Mouse (Mus musculus) embryonic facial prominence, embryonic 11.5 days (tissue): ENCODE data around the gene Cyp3a13. TPM values are rescaled to one million over a fixed set of nuclear protein-coding genes. Genes with fewer than 3 reads are reported as not detected.
A peak's percentile ranks its signal among the peaks of the same experiment; 100 is the strongest.

Experiments used
- ATAC-seq: fragments of 200-750 bp; cut with Nextera tagmentation; replicated peaks from 2 replicates; pipeline ENCODE4 v1.8.0; 2017; ENCODE audit warnings: low read depth; ENCODE audit not compliant: insufficient number of reproducible peaks, low FRiP score, low TSS enrichment
- DNase-seq: peaks from one replicate; pipeline ENCODE4 v3.0.0-alpha.2; 2015; ENCODE audit warnings: low spot score
- H3K27ac ChIP-seq: fragments of 300-500 bp; sonication (generic); replicated peaks from 2 replicates; pipeline ENCODE4 v1.5.1; 2014; ENCODE audit warnings: mild to moderate bottlenecking, low read depth, low read length, control low read depth
- H3K27me3 ChIP-seq: fragments of 300-500 bp; sonication (generic); 2 replicates; pipeline ENCODE4 v1.6.1; 2014; ENCODE audit warnings: mild to moderate bottlenecking, low read length, moderate library complexity, mixed read lengths; ENCODE audit not compliant: control insufficient read depth, insufficient read depth
- H3K36me3 ChIP-seq: fragments of 300-500 bp; sonication (generic); replicated peaks from 2 replicates; pipeline ENCODE4 v1.6.1; 2014; ENCODE audit warnings: low read depth, mild to moderate bottlenecking, low read length, moderate library complexity, mixed read lengths; ENCODE audit not compliant: control insufficient read depth, insufficient read depth
- H3K4me1 ChIP-seq: fragments of 300-500 bp; sonication (generic); 2 replicates; pipeline ENCODE4 v1.6.1; 2014; ENCODE audit warnings: low read length, mixed read lengths; ENCODE audit not compliant: control insufficient read depth, insufficient read depth
- H3K4me2 ChIP-seq: fragments of 300-500 bp; sonication (generic); 2 replicates; pipeline ENCODE4 v1.6.1; 2014; ENCODE audit warnings: low read depth, mild to moderate bottlenecking, control low read depth, low read length, moderate library complexity
- H3K4me3 ChIP-seq: fragments of 300-500 bp; sonication (generic); 2 replicates; pipeline ENCODE4 v1.5.1; 2014; ENCODE audit warnings: low read depth, low read length, control low read depth
- H3K9ac ChIP-seq: fragments of 300-500 bp; sonication (generic); replicated peaks from 2 replicates; pipeline ENCODE4 v1.6.1; 2014; ENCODE audit warnings: mild to moderate bottlenecking, control low read depth, low read length
- H3K9me3 ChIP-seq: fragments of 300-500 bp; sonication (generic); replicated peaks from 2 replicates; pipeline ENCODE4 v1.6.1; 2016; ENCODE audit warnings: mild to moderate bottlenecking, low read length, inconsistent platforms, mixed read lengths; ENCODE audit not compliant: control insufficient read depth
- WGBS: fragments of 180-500 bp; shearing (Covaris S2); extraction: QIAGEN DNeasy Blood & Tissue Kit; methylation state at CpG from one replicate; pipeline ENCODE4 v1.1.7; 2014; 5-methylcytosine and 5-hydroxymethylcytosine counted together
- polyA plus RNA-seq: library from polyadenylated mRNA; unstranded; fragments of >200 nt; fragmentation: Nextera tagmentation; extraction: Ambion mirVana; gene quantifications from 2 replicates; pipeline ENCODE4 v1.2.1, GENCODE M21; 2014

Cyp3a13 gene
- polyA plus RNA-seq, 1 experiment from 2014 or later: not detected

GRCm38 (mm10) chr5:137897812-137898211 is 23.6 kb downstream of the Cyp3a13 start:
- no peaks in the 10 kb centered on the region for H3K36me3 ChIP-seq
- H3K9ac ChIP-seq: no peak overlapping the region
- H3K9me3 ChIP-seq: no peaks in the 10 kb centered on the region
- ATAC-seq: no peak
- no peaks in the 10 kb centered on the region for H3K27me3 ChIP-seq
- no peak for DNase-seq
- 80% methylated on average over 1 of the region's 1 CpGs for WGBS
- H3K4me1 ChIP-seq: no peaks in the 10 kb centered on the region
- no peak overlapping the region for H3K27ac ChIP-seq
- no peak overlapping the region for H3K4me3 ChIP-seq
- no peak overlapping the region for H3K4me2 ChIP-seq

GRCm38 (mm10) chr5:137892954-137893353 is 28.5 kb downstream of the Cyp3a13 start:
- Histone ChIP-seq H3K4me3 (no peak overlapping the region), H3K4me2 (no peak overlapping the region), H3K4me1 (no peaks in the 10 kb centered on the region), H3K27ac (no peak overlapping the region), H3K9ac (no peak overlapping the region), H3K27me3 (no peaks in the 10 kb centered on the region), H3K36me3 (no peaks in the 10 kb centered on the region), H3K9me3 (no peaks in the 10 kb centered on the region)
- peak; percentile 1 for DNase-seq
- 50% methylated on average over 1 of the region's 1 CpGs for WGBS
- ATAC-seq: no peak

GRCm38 (mm10) chr5:137887666-137888065 is 33.8 kb downstream of the Cyp3a13 start:
- no peak overlapping the region for H3K27ac ChIP-seq
- no peaks in the 10 kb centered on the region for H3K9me3 ChIP-seq
- no peaks in the 10 kb centered on the region for H3K4me1 ChIP-seq
- H3K9ac ChIP-seq: no peak overlapping the region
- no peak overlapping the region for H3K4me2 ChIP-seq
- WGBS: 100% methylated on average over 1 of the region's 1 CpGs
- DNase-seq: no peak
- ATAC-seq: no peak
- no peak overlapping the region for H3K4me3 ChIP-seq
- H3K27me3 ChIP-seq: no peaks in the 10 kb centered on the region
- no peaks in the 10 kb centered on the region for H3K36me3 ChIP-seq

- no peak overlapping the region for H3K4me2 ChIP-seq
- no peak overlapping the region for H3K4me3 ChIP-seq
- DNase-seq (peak; percentile 70), ATAC-seq (no peak)
- WGBS: 12% methylated on average over 2 of the region's 2 CpGs
- no peaks in the 10 kb centered on the region for H3K9me3 ChIP-seq
- no peaks in the 10 kb centered on the region for H3K4me1 ChIP-seq
- H3K27me3 ChIP-seq: no peaks in the 10 kb centered on the region
- H3K27ac ChIP-seq: no peak overlapping the region
- no peak overlapping the region for H3K9ac ChIP-seq
- H3K36me3 ChIP-seq: no peaks in the 10 kb centered on the region
Measured at GRCm38 (mm10) chr5:137885894-137886293, 35.5 kb downstream of the Cyp3a13 start.

- DNase-seq: no peak
- Histone ChIP-seq H3K9me3 (no peaks in the 10 kb centered on the region), H3K36me3 (no peaks in the 10 kb centered on the region), H3K9ac (no peak overlapping the region), H3K4me2 (no peak overlapping the region), H3K4me1 (no peaks in the 10 kb centered on the region), H3K4me3 (no peak overlapping the region), H3K27ac (no peak overlapping the region), H3K27me3 (no peaks in the 10 kb centered on the region)
- WGBS: 88% methylated on average over 3 of the region's 3 CpGs
- ATAC-seq: no peak
Measured at GRCm38 (mm10) chr5:137883345-137883744, 38.1 kb downstream of the Cyp3a13 start.

GRCm38 (mm10) chr5:137882922-137883321 is 38.5 kb downstream of the Cyp3a13 start:
- no peak overlapping the region for H3K4me2 ChIP-seq
- WGBS: 79% methylated on average over 4 of the region's 4 CpGs
- H3K9ac ChIP-seq: no peak overlapping the region
- DNase-seq (no peak), ATAC-seq (no peak)
- H3K4me3 ChIP-seq: no peak overlapping the region
- H3K4me1 ChIP-seq: no peaks in the 10 kb centered on the region
- H3K36me3 ChIP-seq: no peaks in the 10 kb centered on the region
- H3K27me3 ChIP-seq: no peaks in the 10 kb centered on the region
- no peak overlapping the region for H3K27ac ChIP-seq
- no peaks in the 10 kb centered on the region for H3K9me3 ChIP-seq

GRCm38 (mm10) chr5:137877860-137878259 is 43.6 kb downstream of the Cyp3a13 start:
- Histone ChIP-seq H3K4me2 (no peak overlapping the region), H3K4me1 (no peaks in the 10 kb centered on the region), H3K9ac (no peak overlapping the region), H3K9me3 (no peaks in the 10 kb centered on the region), H3K4me3 (no peak overlapping the region), H3K36me3 (no peaks in the 10 kb centered on the region), H3K27ac (no peak overlapping the region), H3K27me3 (no peaks in the 10 kb centered on the region)
- 48% methylated on average over 2 of the region's 2 CpGs for WGBS
- peak; percentile 10 for DNase-seq
- no peak for ATAC-seq

GRCm38 (mm10) chr5:137875054-137875453 is 46.4 kb downstream of the Cyp3a13 start:
- no peaks in the 10 kb centered on the region for H3K27me3 ChIP-seq
- H3K4me2 ChIP-seq: no peak overlapping the region
- DNase-seq (no peak), ATAC-seq (no peak)
- no peak overlapping the region for H3K9ac ChIP-seq
- H3K9me3 ChIP-seq: no peaks in the 10 kb centered on the region
- WGBS: 87% methylated on average over 2 of the region's 2 CpGs
- H3K27ac ChIP-seq: no peak overlapping the region
- no peaks in the 10 kb centered on the region for H3K4me1 ChIP-seq
- H3K4me3 ChIP-seq: no peak overlapping the region
- no peaks in the 10 kb centered on the region for H3K36me3 ChIP-seq
